Mouse (Mus musculus): Measurements from ENCODE around the gene Dpf3. TPM values are rescaled to one million over a fixed set of nuclear protein-coding genes. Genes with fewer than 3 reads are reported as not detected.
A peak's percentile ranks its signal among the peaks of the same experiment; 100 is the strongest.

Dpf3 gene
- total RNA-seq, 2 experiments from 2014 or later, result 4.4 to 7.8 TPM

- no peak for DNase-seq (ENCODE audit: low spot score in 2 of 2)
- intact Hi-C loops (cut with DNase I), result no loop called here
These were observed 280.6 kb downstream of the Dpf3 start for GRCm38 (mm10) chr12:83206866-83207265.

GRCm38 (mm10) chr12:83204361-83204760 lies 283.2 kb downstream of the Dpf3 start:
- intact Hi-C loops (cut with DNase I), result no loop called here
- no peak for DNase-seq (ENCODE audit: low spot score in 2 of 2)

GRCm38 (mm10) chr12:83201674-83202073 lies 285.8 kb downstream of the Dpf3 start:
- intact Hi-C loops (cut with DNase I), result no loop called here

GRCm38 (mm10) chr12:83180561-83180960 lies 307.0 kb downstream of the Dpf3 start:
- no peak for DNase-seq (ENCODE audit: low spot score in 2 of 2)
- intact Hi-C loops (cut with DNase I), result no loop called here

More at GRCm38 (mm10) chr12:83201674-83202073, 285.8 kb downstream of the Dpf3 start:
- DNase-seq (ENCODE audit: low spot score in 2 of 2), result no peak

GRCm38 (mm10) chr12:83179860-83180259 lies 307.7 kb downstream of the Dpf3 start:
- intact Hi-C loops (cut with DNase I), result no loop called here
- DNase-seq (ENCODE audit: low spot score in 2 of 2), result no peak

GRCm38 (mm10) chr12:83178770-83179169 lies 308.7 kb downstream of the Dpf3 start:
- DNase-seq (ENCODE audit: low spot score in 2 of 2), result no peak
- intact Hi-C loops (cut with DNase I), result no loop called here

GRCm38 (mm10) chr12:83169495-83170209 lies 317.9 kb downstream of the Dpf3 start:
- intact Hi-C loops (cut with DNase I), result loop anchor here (2.0 kb wide), 1 partner anchor 317 kb away; the partner anchor contains the start of gene Dpf3

GRCm38 (mm10) chr12:83168310-83168709 lies 319.2 kb downstream of the Dpf3 start:
- peak; percentile 31 to 36 for DNase-seq (ENCODE audit: low spot score in 2 of 2)
- intact Hi-C loops (cut with DNase I), result loop anchor here (2.0 kb wide), 1 partner anchor 318 kb away; the partner anchor contains the start of gene Dpf3

More at GRCm38 (mm10) chr12:83169495-83170209, 317.9 kb downstream of the Dpf3 start:
- peak; percentile 57 to 63 for DNase-seq (ENCODE audit: low spot score in 2 of 2)

- intact Hi-C loops (cut with DNase I), result no loop called here
- no peak for DNase-seq (ENCODE audit: low spot score in 2 of 2)
These were observed 322.5 kb downstream of the Dpf3 start for GRCm38 (mm10) chr12:83165058-83165457.

Other genes starting within 250 kb of the Dpf3 start
- gene Dcaf4, start 32.8 kb upstream of the Dpf3 start, total RNA-seq (2021), result 10 to 100 TPM; 28.7 to 32.3 TPM
- 10 to 100 TPM; 43.6 to 44.9 TPM for gene Zfyve1, start 109.5 kb upstream of the Dpf3 start, total RNA-seq (2021)
- gene Rbm25, start 143.5 kb upstream of the Dpf3 start, total RNA-seq (2021), result 100 to 1,000 TPM in 1 of 2 experiments, 10 to 100 TPM in 1; 79.7 to 150 TPM
- gene Psen1, start 200.4 kb upstream of the Dpf3 start, total RNA-seq (2021), result 10 to 100 TPM; 62.9 to 63.5 TPM